Mouse (Mus musculus): Measurements from ENCODE around the gene Tmem81. TPM values are rescaled to one million over a fixed set of nuclear protein-coding genes. Genes with fewer than 3 reads are reported as not detected.

The Tmem81 gene
- polyA plus RNA-seq, 2 experiments, result 1.8 to 3.5 TPM

DNA sequence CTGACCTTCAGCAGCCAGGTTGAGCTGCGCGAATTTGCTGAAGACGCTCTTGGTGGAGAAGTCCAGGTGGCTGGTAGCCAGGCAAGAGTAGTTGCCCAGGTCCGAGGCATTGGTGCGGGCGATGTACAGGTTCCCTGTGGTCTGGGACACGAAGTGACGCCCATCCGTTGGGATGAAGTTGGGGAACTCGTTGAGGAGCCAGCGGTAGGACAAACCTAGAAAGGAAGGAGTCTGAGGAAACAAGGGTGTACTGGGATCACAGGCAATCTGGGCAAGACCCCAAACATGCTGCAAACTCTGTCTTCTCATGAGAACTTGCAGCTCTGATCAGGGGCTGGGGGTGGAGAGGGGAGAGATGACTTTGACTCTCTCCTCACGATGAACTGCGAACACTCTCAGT lies 22.0 kb downstream of the Tmem81 start:
- DNase-seq (ENCODE audit: low spot score) (no peak), ATAC-seq (ENCODE audit: low FRiP score, low read depth) (no peak)
- TF ChIP-seq POLR2A (IDR thresholded peaks at IDR 0.05; ENCODE audit: borderline replicate concordance, extremely low read depth, insufficient read depth, insufficient read length), result no peak
- no peak overlapping the region for H3K4me3 ChIP-seq (replicated peaks; ENCODE audit: low read length)
- 89% methylated on average over 13 of the region's 13 CpGs for WGBS
- peaks cover 10% of the 10 kb centered on the region for H3K4me1 ChIP-seq (ENCODE audit: control insufficient read depth, insufficient read depth, low read length)
- H3K27me3 ChIP-seq (ENCODE audit: control insufficient read depth, insufficient read depth, low read length), result no peaks in the 10 kb centered on the region
- H3K27ac ChIP-seq (replicated peaks; ENCODE audit: low read depth, low read length), result no peak overlapping the region
- no peak overlapping the region for H3K4me2 ChIP-seq (replicated peaks; ENCODE audit: low read depth, low read length, severe bottlenecking)
- H3K9ac ChIP-seq (ENCODE audit: low read depth, low read length, severe bottlenecking), result no peak overlapping the region
- no peaks in the 10 kb centered on the region for H3K9me3 ChIP-seq (ENCODE audit: control insufficient read depth, low read length)
- no peaks in the 10 kb centered on the region for H3K36me3 ChIP-seq (ENCODE audit: control insufficient read depth, insufficient read depth, low read length)

DNA sequence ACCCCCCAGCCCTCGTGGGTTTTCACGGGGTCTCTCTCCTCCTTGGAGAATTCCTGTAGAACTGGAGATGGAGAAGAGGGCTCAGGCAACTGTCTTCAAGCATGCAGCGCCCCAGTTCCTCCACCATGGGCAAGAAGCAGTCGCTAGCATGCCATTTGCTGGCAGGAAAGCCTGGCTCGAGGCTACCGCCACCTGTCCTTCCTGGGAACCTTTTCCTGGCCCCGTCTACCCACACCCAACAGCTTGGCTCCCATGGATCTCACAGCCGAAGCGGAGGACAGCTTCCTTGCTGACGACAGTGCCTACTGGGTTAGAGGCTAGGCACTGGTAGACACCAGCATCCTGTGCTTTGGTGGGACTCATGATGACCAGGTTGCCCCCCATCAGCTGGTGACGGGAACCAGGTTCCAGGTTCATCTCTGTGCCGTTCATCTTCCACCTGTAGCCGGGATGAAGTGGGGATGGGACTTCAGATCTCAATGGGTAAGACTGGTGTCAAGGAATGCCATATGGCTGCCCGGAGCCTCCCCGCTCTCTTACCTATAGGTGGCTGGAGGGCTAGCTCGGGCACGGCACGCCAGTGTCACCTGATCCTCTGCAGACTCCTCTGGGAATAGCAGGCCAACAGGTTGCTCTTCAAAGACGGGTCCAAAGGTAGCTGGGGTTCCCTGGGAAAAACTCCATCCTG lies 22.8 kb downstream of the Tmem81 start:
- Histone ChIP-seq H3K36me3 (ENCODE audit: control insufficient read depth, insufficient read depth, low read length) (no peaks in the 10 kb centered on the region), H3K27ac (replicated peaks; ENCODE audit: low read depth, low read length) (no peak overlapping the region), H3K9me3 (ENCODE audit: control insufficient read depth, low read length) (no peaks in the 10 kb centered on the region), H3K9ac (ENCODE audit: low read depth, low read length, severe bottlenecking) (no peak overlapping the region), H3K4me3 (replicated peaks; ENCODE audit: low read length) (no peak overlapping the region), H3K4me2 (replicated peaks; ENCODE audit: low read depth, low read length, severe bottlenecking) (no peak overlapping the region), H3K27me3 (ENCODE audit: control insufficient read depth, insufficient read depth, low read length) (no peaks in the 10 kb centered on the region), H3K4me1 (ENCODE audit: control insufficient read depth, insufficient read depth, low read length) (peaks cover 11% of the 10 kb centered on the region)
- DNase-seq (ENCODE audit: low spot score), result no peak
- 81% methylated on average over 19 of the region's 19 CpGs for WGBS
- ATAC-seq (ENCODE audit: low FRiP score, low read depth), result no peak
- TF ChIP-seq POLR2A (IDR thresholded peaks at IDR 0.05; ENCODE audit: borderline replicate concordance, extremely low read depth, insufficient read depth, insufficient read length), result no peak

DNA sequence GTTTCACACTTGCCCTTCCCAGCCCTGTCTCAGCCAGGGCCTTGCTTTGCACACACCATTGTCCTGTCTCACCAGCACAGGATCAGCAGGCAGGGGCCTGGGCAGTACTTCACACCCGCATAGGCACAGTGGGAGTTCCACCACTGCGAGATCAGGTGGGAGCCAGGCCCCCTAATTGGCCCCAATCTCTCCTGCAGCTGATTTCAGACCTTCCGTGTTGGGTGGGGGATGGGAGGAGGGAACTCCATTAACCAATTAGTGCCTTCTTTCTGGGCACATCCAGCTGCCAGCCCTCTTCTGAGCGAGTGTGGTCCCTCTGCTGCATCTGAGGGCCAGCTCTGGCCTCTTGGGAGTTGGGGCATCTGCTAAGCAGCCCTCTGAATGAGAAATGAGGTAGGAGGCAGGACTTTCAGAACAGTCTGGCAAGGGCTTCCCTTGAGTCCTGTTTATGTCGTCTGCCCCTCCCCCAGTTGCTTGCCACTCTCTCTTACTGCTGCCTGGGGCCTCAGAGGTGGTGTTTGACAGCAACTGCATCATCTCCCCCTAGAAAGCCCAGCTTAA lies 24.7 kb downstream of the Tmem81 start:
- H3K4me3 ChIP-seq (replicated peaks; ENCODE audit: low read length), result no peak overlapping the region
- H3K9ac ChIP-seq (ENCODE audit: low read depth, low read length, severe bottlenecking), result no peak overlapping the region
- H3K36me3 ChIP-seq (ENCODE audit: control insufficient read depth, insufficient read depth, low read length), result no peaks in the 10 kb centered on the region
- H3K27me3 ChIP-seq (ENCODE audit: control insufficient read depth, insufficient read depth, low read length), result no peaks in the 10 kb centered on the region
- ATAC-seq (ENCODE audit: low FRiP score, low read depth), result no peak
- WGBS, result 4% methylated on average over 5 of the region's 5 CpGs
- DNase-seq (ENCODE audit: low spot score), result no peak
- no peak for TF ChIP-seq POLR2A (IDR thresholded peaks at IDR 0.05; ENCODE audit: borderline replicate concordance, extremely low read depth, insufficient read depth, insufficient read length)
- peaks cover 12% of the 10 kb centered on the region for H3K4me1 ChIP-seq (ENCODE audit: control insufficient read depth, insufficient read depth, low read length)
- H3K4me2 ChIP-seq (replicated peaks; ENCODE audit: low read depth, low read length, severe bottlenecking), result no peak overlapping the region
- no peak overlapping the region for H3K27ac ChIP-seq (replicated peaks; ENCODE audit: low read depth, low read length)
- H3K9me3 ChIP-seq (ENCODE audit: control insufficient read depth, low read length), result no peaks in the 10 kb centered on the region

DNA sequence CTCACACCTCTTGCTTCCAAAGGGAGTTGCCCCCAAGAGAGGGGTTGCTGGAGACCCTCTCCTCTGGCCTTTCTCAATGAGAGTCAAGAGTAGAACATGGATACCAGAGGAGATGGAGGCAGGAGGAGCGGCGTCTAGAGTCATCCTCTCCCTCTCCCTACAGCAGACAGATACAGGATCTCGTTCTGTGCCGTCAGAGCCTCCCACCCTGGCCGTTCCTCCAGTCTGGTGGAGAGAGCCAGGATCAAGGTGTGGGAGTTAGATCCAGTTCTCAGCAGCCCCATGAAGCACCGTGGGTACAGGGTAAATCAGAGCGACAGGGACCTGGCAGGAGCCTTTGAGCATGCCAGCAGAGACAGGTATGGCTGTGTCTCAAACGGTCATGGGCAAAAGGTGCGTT lies 26.5 kb downstream of the Tmem81 start:
- H3K4me2 ChIP-seq (replicated peaks; ENCODE audit: low read depth, low read length, severe bottlenecking), result no peak overlapping the region
- H3K27ac ChIP-seq (replicated peaks; ENCODE audit: low read depth, low read length), result no peak overlapping the region
- TF ChIP-seq POLR2A (IDR thresholded peaks at IDR 0.05; ENCODE audit: borderline replicate concordance, extremely low read depth, insufficient read depth, insufficient read length), result no peak
- peaks cover 10% of the 10 kb centered on the region for H3K4me1 ChIP-seq (ENCODE audit: control insufficient read depth, insufficient read depth, low read length)
- H3K9me3 ChIP-seq (ENCODE audit: control insufficient read depth, low read length), result no peaks in the 10 kb centered on the region
- DNase-seq (ENCODE audit: low spot score) (no peak), ATAC-seq (ENCODE audit: low FRiP score, low read depth) (no peak)
- no peak overlapping the region for H3K4me3 ChIP-seq (replicated peaks; ENCODE audit: low read length)
- no peaks in the 10 kb centered on the region for H3K36me3 ChIP-seq (ENCODE audit: control insufficient read depth, insufficient read depth, low read length)
- H3K9ac ChIP-seq (ENCODE audit: low read depth, low read length, severe bottlenecking), result no peak overlapping the region
- WGBS, result 73% methylated on average over 9 of the region's 9 CpGs
- H3K27me3 ChIP-seq (ENCODE audit: control insufficient read depth, insufficient read depth, low read length), result no peaks in the 10 kb centered on the region

DNA sequence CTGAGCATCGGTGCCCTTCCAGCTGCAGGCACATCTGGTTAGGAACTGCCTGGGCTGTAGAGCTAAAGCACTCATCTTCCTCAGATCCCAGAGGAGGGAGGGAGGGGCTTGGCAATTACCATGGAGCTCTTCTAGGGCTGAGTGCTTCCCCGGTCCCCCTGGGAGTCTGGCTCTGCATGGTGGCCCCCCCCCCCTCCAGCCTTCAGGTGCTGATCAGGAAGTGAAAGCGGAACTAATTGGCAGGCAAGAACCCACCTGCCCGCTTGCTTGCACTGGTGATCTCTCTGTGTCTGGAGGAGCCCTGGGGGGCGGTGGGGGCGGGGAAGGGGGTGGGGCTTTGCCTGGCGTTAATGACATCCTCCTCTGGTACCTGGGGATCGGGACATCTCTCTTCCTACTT lies 27.8 kb downstream of the Tmem81 start:
- no peak overlapping the region for H3K27ac ChIP-seq (replicated peaks; ENCODE audit: low read depth, low read length)
- TF ChIP-seq POLR2A (IDR thresholded peaks at IDR 0.05; ENCODE audit: borderline replicate concordance, extremely low read depth, insufficient read depth, insufficient read length), result no peak
- ATAC-seq (ENCODE audit: low FRiP score, low read depth) (no peak), DNase-seq (ENCODE audit: low spot score) (no peak)
- no peak overlapping the region for H3K9ac ChIP-seq (ENCODE audit: low read depth, low read length, severe bottlenecking)
- H3K9me3 ChIP-seq (ENCODE audit: control insufficient read depth, low read length), result no peaks in the 10 kb centered on the region
- H3K4me1 ChIP-seq (ENCODE audit: control insufficient read depth, insufficient read depth, low read length), result peaks cover 10% of the 10 kb centered on the region
- H3K4me3 ChIP-seq (replicated peaks; ENCODE audit: low read length), result no peak overlapping the region
- 3% methylated on average over 8 of the region's 8 CpGs for WGBS
- no peaks in the 10 kb centered on the region for H3K27me3 ChIP-seq (ENCODE audit: control insufficient read depth, insufficient read depth, low read length)
- no peak overlapping the region for H3K4me2 ChIP-seq (replicated peaks; ENCODE audit: low read depth, low read length, severe bottlenecking)
- H3K36me3 ChIP-seq (ENCODE audit: control insufficient read depth, insufficient read depth, low read length), result no peaks in the 10 kb centered on the region
